Mouse (Mus musculus) hindbrain, embryonic 13.5 days (tissue): Measurements from ENCODE around the gene Lcp1. TPM values are rescaled to one million over a fixed set of nuclear protein-coding genes. Genes with fewer than 3 reads are reported as not detected.

Source experiments
- ATAC-seq: fragments of 200-750 bp; cut with Nextera tagmentation; 2 replicates; pipeline ENCODE4 v1.8.0; 2017; ENCODE audit warnings: moderate TSS enrichment; ENCODE audit not compliant: low FRiP score
- H3K27ac ChIP-seq: fragments of 300-500 bp; sonication (generic); 2 replicates; pipeline ENCODE4 v1.5.1; 2015; ENCODE audit warnings: inconsistent platforms, mild to moderate bottlenecking, moderate library complexity
- H3K27me3 ChIP-seq: fragments of 300-500 bp; sonication (generic); 2 replicates; pipeline ENCODE4 v1.6.1; 2015; ENCODE audit warnings: mild to moderate bottlenecking, inconsistent platforms
- H3K36me3 ChIP-seq: fragments of 300-500 bp; sonication (generic); 2 replicates; pipeline ENCODE4 v1.6.1; 2015; ENCODE audit warnings: mild to moderate bottlenecking, inconsistent platforms
- H3K4me1 ChIP-seq: fragments of 300-500 bp; sonication (generic); replicated peaks from 2 replicates; pipeline ENCODE4 v1.6.1; 2015; ENCODE audit warnings: inconsistent platforms
- H3K4me2 ChIP-seq: fragments of 300-500 bp; sonication (generic); 2 replicates; pipeline ENCODE4 v1.6.1; 2015; ENCODE audit warnings: inconsistent platforms, mild to moderate bottlenecking, moderate library complexity
- H3K4me3 ChIP-seq: fragments of 300-500 bp; sonication (generic); 2 replicates; pipeline ENCODE4 v1.5.1; 2015; ENCODE audit warnings: mild to moderate bottlenecking, inconsistent platforms
- H3K9ac ChIP-seq: fragments of 300-500 bp; sonication (generic); 2 replicates; pipeline ENCODE4 v1.6.1; 2015; ENCODE audit warnings: mild to moderate bottlenecking, inconsistent platforms
- H3K9me3 ChIP-seq: fragments of 300-500 bp; sonication (generic); 2 replicates; pipeline ENCODE4 v1.6.1; 2016; ENCODE audit warnings: inconsistent platforms
- WGBS: fragments of 180-500 bp; shearing (Covaris S2); methylation state at CpG from one replicate; pipeline ENCODE4 v1.1.7; 2015; 5-methylcytosine and 5-hydroxymethylcytosine counted together
- polyA plus RNA-seq: library from polyadenylated mRNA; unstranded; fragments of >200 nt; fragmentation: Nextera tagmentation; extraction: Ambion mirVana; gene quantifications from 2 replicates; pipeline ENCODE4 v1.2.1, GENCODE M21; 2015

Gene Lcp1
- polyA plus RNA-seq, 1 experiment from 2014 or later, result 16.0 TPM

GRCm38 (mm10) chr14:75227453-75228084 lies 96.7 kb downstream of the Lcp1 start:
- H3K9me3 ChIP-seq, result no peaks in the 10 kb centered on the region
- WGBS, result 77% methylated on average over 6 of the region's 6 CpGs
- H3K4me1 ChIP-seq, result 0 out of 2 replicates have a peak, but pooled peaks cover 4% of the 10 kb centered on the region

GRCm38 (mm10) chr14:75229834-75230233 lies 98.9 kb downstream of the Lcp1 start:
- Histone ChIP-seq H3K4me2 (no peak overlapping the region), H3K9me3 (no peaks in the 10 kb centered on the region), H3K4me1 (0 out of 2 replicates have a peak, but pooled peaks cover 4% of the 10 kb centered on the region), H3K4me3 (no peak overlapping the region), H3K36me3 (no peaks in the 10 kb centered on the region), H3K27ac (no peak overlapping the region), H3K27me3 (peaks cover 3% of the 10 kb centered on the region; the same call in 1 of the 2 replicates), H3K9ac (no peak overlapping the region)
- ATAC-seq, result no peak
- WGBS, result 74% methylated on average over 2 of the region's 2 CpGs

More at GRCm38 (mm10) chr14:75227453-75228084, 96.7 kb downstream of the Lcp1 start:
- no peak for ATAC-seq
- no peak overlapping the region for H3K9ac ChIP-seq
- 0 out of 2 replicates have a peak, but pooled peaks cover 3% of the 10 kb centered on the region for H3K27me3 ChIP-seq
- H3K4me2 ChIP-seq, result no peak overlapping the region
- H3K27ac ChIP-seq, result no peak overlapping the region
- no peak overlapping the region for H3K4me3 ChIP-seq
- H3K36me3 ChIP-seq, result no peaks in the 10 kb centered on the region

- H3K27ac ChIP-seq, result no peak overlapping the region
- H3K27me3 ChIP-seq, result peaks cover 3% of the 10 kb centered on the region; the same call in 1 of the 2 replicates
- 91% methylated on average over 5 of the region's 5 CpGs for WGBS
- ATAC-seq, result no peak
- no peak overlapping the region for H3K4me2 ChIP-seq
- no peak overlapping the region for H3K4me3 ChIP-seq
- peaks cover 15% of the 10 kb centered on the region for H3K4me1 ChIP-seq
- no peak overlapping the region for H3K9ac ChIP-seq
- no peaks in the 10 kb centered on the region for H3K9me3 ChIP-seq
- H3K36me3 ChIP-seq, result no peaks in the 10 kb centered on the region
Observed at GRCm38 (mm10) chr14:75233070-75233469, 102.2 kb downstream of the Lcp1 start.

- WGBS, result 65% methylated on average over 8 of the region's 8 CpGs
- H3K36me3 ChIP-seq, result no peaks in the 10 kb centered on the region
Observed at GRCm38 (mm10) chr14:75235552-75235951, 104.7 kb downstream of the Lcp1 start.

GRCm38 (mm10) chr14:75235955-75236635 lies 105.2 kb downstream of the Lcp1 start:
- H3K4me1 ChIP-seq, result peaks cover 15% of the 10 kb centered on the region
- peak; percentile 89 for ATAC-seq
- no peak overlapping the region for H3K4me3 ChIP-seq
- WGBS, result 22% methylated on average over 9 of the region's 9 CpGs
- H3K27ac ChIP-seq, result peak overlapping the region; percentile 70
- no peak overlapping the region for H3K9ac ChIP-seq
- no peaks in the 10 kb centered on the region for H3K36me3 ChIP-seq
- peaks cover 2% of the 10 kb centered on the region; the same call in 1 of the 2 replicates for H3K27me3 ChIP-seq
- peak overlapping the region; percentile 34 for H3K4me2 ChIP-seq
- H3K9me3 ChIP-seq, result no peaks in the 10 kb centered on the region

More at GRCm38 (mm10) chr14:75235552-75235951, 104.7 kb downstream of the Lcp1 start:
- Histone ChIP-seq H3K27ac (peak overlapping the region; percentile 70), H3K4me1 (peaks cover 15% of the 10 kb centered on the region), H3K9ac (no peak overlapping the region), H3K4me3 (no peak overlapping the region), H3K9me3 (no peaks in the 10 kb centered on the region), H3K4me2 (peak overlapping the region; percentile 34), H3K27me3 (peaks cover 3% of the 10 kb centered on the region; the same call in 1 of the 2 replicates)
- ATAC-seq, result peak; percentile 54

GRCm38 (mm10) chr14:75236636-75237003 lies 105.7 kb downstream of the Lcp1 start:
- ATAC-seq, result 0 out of 2 replicates have a peak, but pooled peaks have one; percentile 22
- H3K27ac ChIP-seq, result peak overlapping the region; percentile 70; the same call in 1 of the 2 replicates
- H3K4me1 ChIP-seq, result peaks cover 15% of the 10 kb centered on the region
- WGBS, result 68% methylated on average over 4 of the region's 4 CpGs
- no peak overlapping the region for H3K4me3 ChIP-seq
- no peaks in the 10 kb centered on the region for H3K9me3 ChIP-seq
- H3K27me3 ChIP-seq, result no peaks in the 10 kb centered on the region; the same call in 1 of the 2 replicates
- no peaks in the 10 kb centered on the region for H3K36me3 ChIP-seq
- no peak overlapping the region for H3K9ac ChIP-seq
- H3K4me2 ChIP-seq, result no peak overlapping the region

GRCm38 (mm10) chr14:75237096-75237495 lies 106.2 kb downstream of the Lcp1 start:
- H3K36me3 ChIP-seq, result no peaks in the 10 kb centered on the region

GRCm38 (mm10) chr14:75238054-75238692 lies 107.3 kb downstream of the Lcp1 start:
- Histone ChIP-seq H3K9me3 (no peaks in the 10 kb centered on the region), H3K4me3 (no peak overlapping the region), H3K27me3 (no peaks in the 10 kb centered on the region; the same call in 1 of the 2 replicates), H3K4me2 (no peak overlapping the region), H3K9ac (no peak overlapping the region), H3K27ac (no peak overlapping the region), H3K4me1 (peaks cover 15% of the 10 kb centered on the region), H3K36me3 (no peaks in the 10 kb centered on the region)
- no peak for ATAC-seq
- WGBS, result 92% methylated on average over 6 of the region's 6 CpGs

More at GRCm38 (mm10) chr14:75237096-75237495, 106.2 kb downstream of the Lcp1 start:
- Histone ChIP-seq H3K4me2 (no peak overlapping the region), H3K27ac (no peak overlapping the region), H3K4me1 (peaks cover 15% of the 10 kb centered on the region), H3K4me3 (no peak overlapping the region), H3K9ac (no peak overlapping the region), H3K9me3 (no peaks in the 10 kb centered on the region), H3K27me3 (no peaks in the 10 kb centered on the region; the same call in 1 of the 2 replicates)
- 76% methylated on average over 8 of the region's 8 CpGs for WGBS
- no peak for ATAC-seq

- Histone ChIP-seq H3K9me3 (no peaks in the 10 kb centered on the region), H3K4me3 (no peak within 1 kb of the TSS), H3K4me2 (no peak within 1 kb of the TSS), H3K27me3 (no peaks in the 10 kb centered on the region), H3K4me1 (no peaks in the 10 kb centered on the region), H3K9ac (no peak within 1 kb of the TSS), H3K27ac (no peak within 1 kb of the TSS), H3K36me3 (no peaks in the 10 kb centered on the region)
- no peak for ATAC-seq
- 84% methylated on average over 5 of the region's 5 CpGs for WGBS
Observed at GRCm38 (mm10) chr14:75242087-75242486, 111.2 kb downstream of the Lcp1 start, which contains the start of gene Cpb2. Gene Cpb2 (plus strand): TSS chr14:75242287.

GRCm38 (mm10) chr14:75246024-75247000 lies 115.4 kb downstream of the Lcp1 start:
- no peaks in the 10 kb centered on the region for H3K36me3 ChIP-seq
- H3K4me2 ChIP-seq, result no peak overlapping the region
- no peak overlapping the region for H3K9ac ChIP-seq
- 86% methylated on average over 11 of the region's 11 CpGs for WGBS
- H3K9me3 ChIP-seq, result no peaks in the 10 kb centered on the region
- no peaks in the 10 kb centered on the region for H3K27me3 ChIP-seq
- H3K4me1 ChIP-seq, result no peaks in the 10 kb centered on the region
- H3K27ac ChIP-seq, result no peak overlapping the region
- H3K4me3 ChIP-seq, result no peak overlapping the region
- ATAC-seq, result no peak

- Histone ChIP-seq H3K27ac (no peak overlapping the region), H3K4me1 (no peaks in the 10 kb centered on the region), H3K27me3 (no peaks in the 10 kb centered on the region), H3K4me2 (no peak overlapping the region), H3K4me3 (no peak overlapping the region), H3K9ac (no peak overlapping the region), H3K9me3 (no peaks in the 10 kb centered on the region), H3K36me3 (no peaks in the 10 kb centered on the region)
- 89% methylated on average over 3 of the region's 3 CpGs for WGBS
- no peak for ATAC-seq
Observed at GRCm38 (mm10) chr14:75250432-75250831, 119.5 kb downstream of the Lcp1 start.
